ENCODE assay signal across 8 mouse cellular contexts in genomic region chr2:122937922-122938321, GRCm38 (mm10).
A peak's percentile ranks its signal among the peaks of the same experiment; 100 is the strongest.
DNase-seq lines count a peak whose midpoint lies in the region; ATAC-seq lines count a peak whose summit lies in the region.

No protein-coding gene starts in this region.

- H3K4me2 ChIP-seq in hindbrain, embryonic 11.5 days (replicated peaks; ENCODE audit: low read depth, low read length): no peak overlapping the region
- no peak overlapping the region for H3K4me2 ChIP-seq in hindbrain, embryonic 12.5 days (replicated peaks)

- no peak overlapping the region for H3K9ac ChIP-seq in hindbrain, embryonic 11.5 days (ENCODE audit: low read depth, low read length)
- H3K9ac ChIP-seq in hindbrain, embryonic 12.5 days: no peak overlapping the region

- ATAC-seq in hindbrain, embryonic 11.5 days (ENCODE audit: low FRiP score): no peak
- no peak for ATAC-seq in hindbrain, embryonic 12.5 days (ENCODE audit: low FRiP score)

- peak; percentile 17 for DNase-seq in hindbrain, embryonic 11.5 days (ENCODE audit: low spot score)
- DNase-seq in thymus, postnatal 25 days: peak; percentile 3
- DNase-seq in thymus, adult 18-20 months: no peak
- peak; percentile 23 to 62 for DNase-seq in kidney, postnatal 36 days
- DNase-seq in urinary bladder, postnatal 25 days (ENCODE audit: low spot score): no peak
- no peak for DNase-seq in heart, postnatal 25 days (ENCODE audit: low spot score)
- no peak for DNase-seq in heart, adult 8-10 months (ENCODE audit: low spot score)

- WGBS in hindbrain, embryonic 11.5 days: 49% methylated on average over 4 of the region's 4 CpGs
- 51% methylated on average over 4 of the region's 4 CpGs for WGBS in hindbrain, embryonic 12.5 days

- H3K36me3 ChIP-seq in hindbrain, embryonic 11.5 days (ENCODE audit: control insufficient read depth, insufficient read depth, low read length): no peaks in the 10 kb centered on the region
- H3K36me3 ChIP-seq in hindbrain, embryonic 12.5 days: no peaks in the 10 kb centered on the region

- no peaks in the 10 kb centered on the region for H3K4me1 ChIP-seq in hindbrain, embryonic 11.5 days (replicated peaks; ENCODE audit: control insufficient read depth, insufficient read depth, low read length)
- no peaks in the 10 kb centered on the region for H3K4me1 ChIP-seq in hindbrain, embryonic 12.5 days

- intact Hi-C loops in heart, postnatal 25 days (cut with DNase I): no loop called here

- H3K9me3 ChIP-seq in hindbrain, embryonic 11.5 days (ENCODE audit: control insufficient read depth, low read length): no peaks in the 10 kb centered on the region
- no peaks in the 10 kb centered on the region for H3K9me3 ChIP-seq in hindbrain, embryonic 12.5 days (replicated peaks)

- H3K27ac ChIP-seq in hindbrain, embryonic 11.5 days (ENCODE audit: low read depth, low read length): no peak overlapping the region
- no peak overlapping the region for H3K27ac ChIP-seq in hindbrain, embryonic 12.5 days

- H3K27me3 ChIP-seq in hindbrain, embryonic 11.5 days (ENCODE audit: control insufficient read depth, insufficient read depth, low read length): no peaks in the 10 kb centered on the region
- H3K27me3 ChIP-seq in hindbrain, embryonic 12.5 days: no peaks in the 10 kb centered on the region

- H3K4me3 ChIP-seq in hindbrain, embryonic 11.5 days (ENCODE audit: low read depth, low read length): no peak overlapping the region
- H3K4me3 ChIP-seq in hindbrain, embryonic 12.5 days: no peak overlapping the region

Comparison
In these comparisons a context has a peak if more than half of its experiments do, and no peak if none do; other contexts are left out.
1. DNase-seq: peak in hindbrain, embryonic 11.5 days (single experiment), thymus, postnatal 25 days (single experiment) and kidney, postnatal 36 days (2 of 2); none in thymus, adult 18-20 months (0 of 2), urinary bladder, postnatal 25 days (single experiment), heart, postnatal 25 days (single experiment) and heart, adult 8-10 months (single experiment).